Mouse (Mus musculus) testis, postnatal 14 days (tissue): ENCODE measurements around the gene Boc.
"Not testable (repeated sequence)": the region's sequence is repeated elsewhere in the genome, so short reads cannot be mapped to it uniquely, and the experiment has no call there.

Experiments used
- DNase-seq: peaks from one replicate; pipeline ENCODE4 v3.0.0; 2021; ENCODE audit warnings: low spot score

Gene Boc

DNA sequence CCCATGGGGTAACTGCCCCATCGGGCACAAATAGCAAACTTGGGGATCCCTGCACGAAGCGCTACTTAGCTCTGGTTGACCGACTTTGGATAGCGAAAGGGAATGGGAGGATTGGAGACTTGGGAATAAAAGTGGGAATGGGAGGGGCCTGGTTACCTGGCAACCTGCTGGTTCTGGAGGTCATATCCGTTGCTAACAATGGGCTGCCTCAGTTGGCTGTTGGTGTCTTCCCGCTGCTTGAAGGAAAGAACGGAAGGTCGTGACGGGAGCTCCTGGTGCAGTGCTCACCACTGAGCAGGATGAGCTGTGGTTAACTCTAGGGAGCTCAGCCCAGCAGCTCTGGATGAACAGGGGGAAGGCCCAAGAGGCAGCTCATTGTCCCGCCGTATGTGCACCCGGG is 71.5 kb downstream of the Boc start:
- DNase-seq, result no peak

DNA sequence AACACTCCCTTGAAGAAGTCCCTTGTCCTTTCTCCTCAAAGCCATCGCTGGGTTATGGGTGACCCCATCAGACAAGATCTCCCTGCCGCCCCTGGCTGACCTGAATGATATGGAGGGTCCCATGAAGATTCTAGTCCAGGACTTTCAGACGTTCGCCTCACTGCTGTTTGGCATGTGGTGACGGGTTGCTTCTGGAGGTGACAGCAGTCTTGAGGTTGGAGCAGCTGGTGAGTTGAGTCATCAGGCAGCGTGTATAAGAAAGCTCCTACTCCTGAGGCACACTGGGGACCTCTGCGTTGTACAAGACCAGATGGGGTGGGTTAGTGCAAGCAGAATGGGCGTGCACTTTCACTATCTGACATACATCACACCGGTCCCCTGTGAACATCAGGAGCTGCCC is 72.1 kb downstream of the Boc start:
- no peak for DNase-seq

- no peak for DNase-seq
These were observed 73.0 kb downstream of the Boc start for GRCm38 (mm10) chr16:44485691-44486090.

- DNase-seq, result no peak
These were observed 73.9 kb downstream of the Boc start for GRCm38 (mm10) chr16:44484831-44485230.

GRCm38 (mm10) chr16:44484079-44484478 is 74.6 kb downstream of the Boc start:
- DNase-seq, result peak; percentile 46

DNA sequence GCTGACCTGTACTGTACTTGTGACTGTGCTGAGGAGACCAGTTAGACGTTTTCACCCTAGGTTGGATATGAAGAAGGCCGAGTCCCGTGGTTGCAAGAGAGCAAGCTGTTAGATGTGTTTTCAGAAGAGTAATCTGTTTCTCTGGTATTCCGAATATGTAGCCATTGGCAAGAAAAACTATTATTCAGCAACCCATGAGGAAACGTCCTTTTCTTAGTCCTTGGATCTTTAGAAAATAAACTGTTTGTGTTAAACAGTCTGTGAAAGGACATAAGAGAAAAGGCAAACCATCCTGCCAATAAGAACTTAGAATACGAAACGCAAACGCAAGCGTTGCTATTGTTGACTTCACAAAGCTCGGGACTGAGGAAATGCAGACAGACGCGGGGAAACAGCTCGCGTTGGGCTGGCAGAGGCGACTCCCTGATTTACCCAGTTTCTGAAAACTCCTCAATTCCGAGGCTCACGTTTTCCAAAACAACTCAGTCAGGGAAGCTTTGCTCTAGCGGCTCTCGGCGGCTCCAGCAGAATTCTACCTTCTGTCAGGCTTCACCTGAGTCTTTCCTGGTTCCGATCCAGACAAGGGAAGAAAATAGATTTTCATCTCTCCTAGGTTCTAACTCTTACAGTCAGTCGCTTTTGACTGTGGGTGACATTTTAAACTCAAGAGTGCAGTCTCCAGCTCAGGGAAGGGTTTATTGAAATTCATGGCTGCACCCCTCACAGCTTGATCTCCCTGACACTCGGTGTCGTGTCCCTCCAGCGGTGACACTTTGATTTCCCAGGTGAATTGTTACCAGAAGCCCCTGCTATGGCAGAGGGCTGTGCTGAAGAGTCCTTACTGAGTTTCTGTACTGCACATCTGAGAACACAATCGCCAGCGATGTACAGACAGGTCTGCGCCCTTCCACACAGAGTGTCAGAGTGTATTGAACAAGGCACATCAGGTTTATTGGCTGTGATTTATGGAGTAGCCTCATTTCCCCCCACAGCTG is 76.8 kb downstream of the Boc start:
- DNase-seq, result no peak

DNA sequence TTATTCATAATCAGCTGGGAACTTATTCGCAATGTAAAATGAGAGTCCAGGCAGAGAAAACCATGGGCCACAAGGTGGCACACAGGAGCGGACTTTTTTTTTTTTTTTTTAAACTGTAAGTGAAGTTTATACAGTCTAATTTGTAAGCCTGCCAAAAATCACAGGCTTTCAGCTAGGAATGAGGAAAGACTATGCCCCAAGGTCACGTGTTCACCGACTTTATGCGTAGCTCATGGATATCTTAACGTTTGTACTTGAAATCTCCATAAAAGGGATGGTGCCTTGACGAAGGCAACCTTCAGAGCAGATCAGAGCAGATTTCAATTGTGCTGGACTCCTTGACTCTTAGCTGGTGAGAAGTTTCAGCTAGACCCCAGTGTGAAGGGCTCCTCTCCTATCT is 78.1 kb downstream of the Boc start:
- no peak for DNase-seq

DNA sequence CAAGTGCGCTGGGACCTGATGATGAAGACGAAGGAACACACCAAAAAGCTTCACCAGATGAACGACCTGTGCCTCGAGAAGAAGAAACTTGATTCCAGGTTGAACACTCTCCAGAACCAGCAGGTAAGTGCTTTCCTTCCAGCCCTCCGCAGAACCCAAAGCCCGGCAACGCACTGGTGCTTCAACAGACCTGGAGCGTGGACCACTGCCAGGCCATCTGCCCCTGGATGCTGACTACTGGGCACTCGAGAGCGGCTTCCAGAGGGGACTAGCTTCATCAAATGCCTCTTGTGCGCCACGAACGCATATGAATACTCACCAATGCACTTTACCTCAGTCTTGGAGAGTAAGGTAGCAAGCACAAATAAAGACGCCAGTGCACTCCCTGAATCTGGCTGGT is 78.8 kb downstream of the Boc start:
- no peak for DNase-seq

GRCm38 (mm10) chr16:44478767-44479166 is 79.9 kb downstream of the Boc start:
- DNase-seq, result no peak

GRCm38 (mm10) chr16:44475682-44476375 is 82.9 kb downstream of the Boc start:
- DNase-seq, result no peak

GRCm38 (mm10) chr16:44475281-44475680 is 83.4 kb downstream of the Boc start:
- no peak for DNase-seq

GRCm38 (mm10) chr16:44460922-44461321 is 97.8 kb downstream of the Boc start:
- no peak for DNase-seq

- no peak for DNase-seq
These were observed 99.9 kb downstream of the Boc start for GRCm38 (mm10) chr16:44458826-44459225.

GRCm38 (mm10) chr16:44457858-44458257 is 100.8 kb downstream of the Boc start:
- no peak for DNase-seq

GRCm38 (mm10) chr16:44441913-44442312 is 116.8 kb downstream of the Boc start:
- not testable (repeated sequence) for DNase-seq

DNA sequence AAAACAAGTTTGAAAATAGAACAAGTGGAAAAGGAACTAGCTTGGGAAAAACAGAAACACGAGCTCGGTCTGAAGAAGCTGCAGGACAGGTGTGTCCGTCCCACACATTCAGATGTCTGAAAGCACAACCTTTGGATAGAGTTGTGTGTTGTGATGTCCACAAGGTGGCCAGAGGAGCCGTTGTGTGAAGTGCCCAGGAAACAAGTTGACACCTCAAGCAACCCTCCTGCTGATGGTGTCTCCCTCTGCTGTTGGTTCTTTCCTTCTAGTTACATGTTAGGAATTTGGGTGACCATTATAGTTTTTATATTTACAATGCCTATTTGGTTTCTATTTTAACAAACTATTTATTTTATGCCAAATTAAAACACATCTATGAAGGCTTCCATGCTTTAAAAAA is 123.2 kb downstream of the Boc start:
- DNase-seq, result no peak
